Mouse (Mus musculus) thymus, postnatal 36 days (tissue): ENCODE measurements around the gene Tspan14.

Experiments
- DNase-seq, 2 experiments: peaks; one replicate each; pipeline ENCODE4 v3.0.0; 2022; ENCODE audit warnings: mixed read lengths in 2 of 2

The Tspan14 gene

DNA sequence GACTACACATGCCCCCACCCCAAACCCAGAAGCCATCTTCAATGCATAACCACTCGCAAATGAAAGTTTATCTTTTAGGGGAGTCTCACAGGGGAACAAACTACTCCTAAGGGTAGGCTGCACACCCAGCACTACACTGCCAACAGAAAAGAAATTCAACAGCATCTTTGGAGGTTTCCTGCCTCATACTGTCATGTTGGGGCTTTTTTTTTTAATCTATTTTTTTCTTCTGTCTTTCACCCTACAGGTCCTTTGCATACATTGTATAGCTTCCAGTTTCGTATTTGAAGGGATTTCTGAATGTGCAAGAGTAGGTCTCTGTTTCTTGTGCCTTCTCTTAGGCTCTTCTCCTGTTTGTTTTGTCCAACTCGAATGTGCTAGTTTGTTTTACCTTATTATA lies 14.3 kb downstream of the Tspan14 start:
- no peak for DNase-seq

DNA sequence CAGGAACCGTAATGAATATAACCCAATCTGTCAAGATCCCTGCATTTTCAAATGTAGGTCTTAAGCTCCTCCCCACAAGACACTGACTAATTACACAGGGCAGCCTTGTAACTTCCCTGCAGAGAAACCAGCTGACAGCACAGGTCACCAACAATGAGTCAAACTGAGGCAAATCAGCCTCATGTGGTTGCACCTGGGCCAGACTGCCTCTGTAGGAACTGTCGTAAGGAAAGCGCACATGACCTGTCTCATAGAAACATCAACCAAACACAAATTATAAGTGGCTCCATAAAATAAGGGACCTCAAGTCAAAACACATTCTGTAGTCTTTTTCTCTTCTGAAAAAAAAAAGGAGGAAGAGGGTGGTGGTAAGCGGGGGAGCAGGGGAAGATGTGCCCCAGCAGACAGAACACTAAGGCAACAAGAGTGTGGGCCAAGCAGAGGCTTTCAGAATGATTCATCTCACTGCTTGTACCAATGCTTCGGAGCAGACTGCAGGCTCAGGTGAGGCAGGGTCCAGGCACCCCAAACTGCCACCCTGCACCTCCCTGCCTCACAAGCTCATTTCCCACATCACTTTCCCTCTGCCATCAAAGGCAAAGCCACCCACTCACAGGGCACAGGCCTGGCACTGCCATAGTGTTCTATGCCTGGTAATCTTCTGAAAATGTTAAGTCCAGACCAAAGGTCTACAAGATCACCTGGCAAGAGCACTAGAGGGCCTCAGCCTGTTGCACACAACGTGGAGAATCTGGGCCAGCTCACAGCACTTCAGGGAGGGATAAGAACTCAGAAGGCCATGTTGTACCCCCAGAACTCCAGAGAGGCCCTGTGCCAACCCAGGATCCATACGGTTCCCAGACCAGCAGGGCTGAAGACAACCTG lies 16.6 kb downstream of the Tspan14 start:
- DNase-seq, result no peak

DNA sequence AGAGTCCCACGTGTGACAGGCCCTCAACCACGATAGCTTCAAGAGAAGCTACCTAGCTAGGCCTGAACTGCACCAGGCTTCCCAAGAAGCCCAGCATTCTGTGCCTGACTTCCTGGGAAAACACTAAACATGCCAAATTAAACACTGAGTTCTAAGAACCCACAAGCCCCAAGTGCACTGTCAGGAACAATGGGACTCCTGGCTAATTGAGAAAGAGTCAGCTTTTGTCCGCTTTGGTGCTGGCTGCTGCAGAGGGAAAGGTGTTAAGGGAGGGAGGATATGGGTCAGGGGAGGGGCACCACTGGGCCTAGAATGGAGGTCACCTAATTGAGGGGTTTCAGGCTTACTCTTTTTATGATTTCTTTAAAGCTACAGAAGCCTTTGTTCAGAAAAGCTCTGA lies 17.6 kb downstream of the Tspan14 start:
- DNase-seq, result no peak

DNA sequence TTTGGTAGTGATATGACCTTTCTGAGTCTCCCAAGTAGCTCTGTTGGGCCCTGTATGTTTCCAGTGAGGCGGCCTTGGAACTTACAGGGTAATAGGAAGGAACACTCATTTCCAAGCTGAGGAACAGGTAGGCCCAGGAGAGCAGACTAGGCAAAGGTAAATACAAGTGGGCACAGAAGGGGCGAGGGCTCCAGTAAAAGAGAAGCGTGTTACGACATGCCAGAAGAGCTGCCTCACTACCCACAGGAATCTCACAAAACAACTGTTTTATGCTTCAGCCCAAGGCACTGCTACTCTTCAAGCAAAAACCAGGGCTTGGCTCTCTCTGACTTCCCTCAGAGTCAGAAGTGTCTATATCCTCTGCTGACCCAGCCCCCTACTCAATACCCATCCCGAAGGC lies 18.1 kb downstream of the Tspan14 start:
- DNase-seq, result no peak

DNA sequence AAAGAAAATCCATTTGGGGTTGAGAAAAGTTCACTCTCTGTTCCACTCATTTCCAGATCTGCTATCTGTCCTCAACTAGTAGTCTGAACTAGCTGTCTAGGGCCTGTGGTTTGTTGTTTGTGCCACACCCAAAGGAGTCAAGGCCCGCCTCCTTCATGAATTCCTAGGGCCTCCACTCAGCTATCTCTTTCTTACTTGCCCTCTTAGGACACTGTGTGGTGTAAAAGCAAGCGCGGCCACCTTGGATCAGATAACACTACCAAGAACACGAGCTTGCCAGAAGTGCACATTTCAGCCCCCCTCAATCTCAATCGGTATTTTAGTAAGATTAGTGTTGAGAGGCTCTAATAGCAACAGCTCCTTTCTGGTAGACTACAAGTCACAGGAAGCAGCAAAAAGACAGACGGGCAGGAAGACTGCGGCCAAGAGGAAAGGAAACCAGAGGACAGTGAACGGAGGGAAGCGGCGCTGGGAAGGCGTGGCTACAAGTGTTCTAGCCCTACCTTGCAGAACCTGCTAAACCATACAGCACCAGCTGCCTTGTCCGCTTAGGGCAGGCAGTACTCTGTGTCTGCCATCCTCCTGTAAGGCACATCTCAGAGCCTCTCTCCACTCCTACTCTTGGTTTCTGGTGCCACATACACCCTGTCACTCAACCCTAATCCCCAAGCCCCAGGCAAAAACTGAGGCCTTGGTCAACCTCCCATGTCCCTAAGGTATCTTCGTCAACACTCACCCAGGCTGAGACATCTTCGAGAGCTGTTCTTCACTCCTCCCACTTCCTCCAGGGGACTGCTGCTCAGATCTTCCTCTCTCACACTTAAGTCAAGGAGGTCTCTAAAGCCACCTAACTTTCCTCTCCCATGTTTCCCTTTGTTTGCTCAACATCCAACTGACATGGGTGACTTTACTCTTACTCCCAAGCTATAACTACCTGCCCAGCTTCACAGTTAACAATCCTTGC lies 18.9 kb downstream of the Tspan14 start:
- DNase-seq, result peak; percentile 70 to 73

DNA sequence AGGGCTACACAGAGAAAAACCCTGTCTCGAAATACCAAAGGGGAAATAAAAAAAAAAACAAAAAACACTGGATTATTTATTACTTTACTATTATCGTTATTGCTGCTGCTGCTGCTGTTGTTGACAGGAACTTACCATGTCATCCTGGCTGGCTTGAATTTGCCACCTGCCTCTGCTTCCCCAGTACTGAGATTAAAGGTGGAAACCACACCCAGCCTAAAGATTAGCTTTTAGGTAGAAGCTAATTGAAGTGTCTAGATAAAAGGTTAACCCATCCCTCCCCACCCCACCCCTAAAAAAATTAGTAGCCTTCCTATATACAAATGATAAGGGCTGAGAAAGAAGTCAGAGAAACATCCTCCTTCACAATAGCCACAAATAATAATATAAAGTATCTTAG lies 22.8 kb downstream of the Tspan14 start:
- DNase-seq, result no peak

DNA sequence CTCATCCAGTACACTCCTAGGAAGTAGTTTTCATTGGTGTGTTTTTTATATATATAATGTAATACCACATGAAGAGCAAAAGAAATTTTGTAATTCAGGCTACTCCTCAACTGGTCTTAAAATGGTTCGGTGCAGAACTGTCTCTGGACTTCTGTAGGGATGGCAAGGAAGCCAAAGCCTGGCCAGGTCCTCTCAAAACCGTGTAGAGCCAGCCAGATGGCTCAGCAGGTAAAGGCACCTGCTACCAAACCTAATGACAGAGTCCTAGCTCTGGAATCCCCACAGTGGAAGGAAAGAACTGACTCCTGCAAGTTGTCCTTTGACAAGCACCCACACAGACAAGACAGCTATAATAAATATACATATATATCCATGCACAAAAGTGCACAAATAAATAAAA lies 24.2 kb downstream of the Tspan14 start:
- DNase-seq, result no peak

DNA sequence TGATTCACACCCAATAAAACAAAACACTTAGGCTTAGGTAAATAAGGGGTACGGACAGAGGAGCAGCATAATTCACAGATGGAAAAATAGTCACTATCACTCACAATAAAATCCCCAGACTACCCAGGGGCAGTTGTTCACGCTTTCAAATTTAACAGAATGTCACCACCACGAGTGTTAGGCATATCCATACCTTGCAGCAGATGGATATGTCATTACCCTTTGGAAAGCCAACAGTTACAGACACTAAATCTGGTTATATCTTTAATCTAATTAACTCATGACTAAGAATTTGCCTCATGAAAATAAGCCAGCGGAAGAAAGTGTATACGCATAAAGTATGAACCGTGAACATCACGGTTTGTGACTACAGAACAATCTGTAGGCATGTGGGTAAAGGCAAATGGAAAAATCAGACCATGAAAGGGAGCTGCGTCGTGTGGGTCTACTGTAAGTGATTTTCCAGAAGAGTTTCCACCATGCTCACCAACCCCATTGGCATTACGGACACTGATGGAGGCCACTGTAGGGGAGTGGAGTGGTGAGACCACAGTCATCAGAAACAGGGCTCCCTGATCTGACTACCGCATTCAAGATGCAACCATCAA lies 28.1 kb downstream of the Tspan14 start:
- DNase-seq, result no peak

DNA sequence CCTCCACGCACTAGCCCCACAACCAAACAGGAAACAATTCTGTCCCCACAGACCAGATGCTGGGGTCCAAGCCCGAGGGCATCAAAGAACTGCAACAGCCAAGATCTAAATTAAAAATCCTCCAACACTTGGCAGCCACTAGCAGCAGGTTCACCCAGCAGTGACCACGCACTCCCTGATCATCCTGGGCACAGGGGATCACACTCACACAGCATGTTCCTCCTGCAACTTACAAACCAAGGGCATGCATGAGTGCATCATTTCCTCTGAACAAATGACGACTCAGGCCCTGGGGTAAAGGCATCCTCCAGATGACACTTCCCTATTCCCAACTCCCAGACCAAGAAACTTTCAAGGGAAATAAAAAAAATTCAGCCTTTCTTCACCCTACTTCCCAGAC lies 29.6 kb downstream of the Tspan14 start:
- no peak for DNase-seq

DNA sequence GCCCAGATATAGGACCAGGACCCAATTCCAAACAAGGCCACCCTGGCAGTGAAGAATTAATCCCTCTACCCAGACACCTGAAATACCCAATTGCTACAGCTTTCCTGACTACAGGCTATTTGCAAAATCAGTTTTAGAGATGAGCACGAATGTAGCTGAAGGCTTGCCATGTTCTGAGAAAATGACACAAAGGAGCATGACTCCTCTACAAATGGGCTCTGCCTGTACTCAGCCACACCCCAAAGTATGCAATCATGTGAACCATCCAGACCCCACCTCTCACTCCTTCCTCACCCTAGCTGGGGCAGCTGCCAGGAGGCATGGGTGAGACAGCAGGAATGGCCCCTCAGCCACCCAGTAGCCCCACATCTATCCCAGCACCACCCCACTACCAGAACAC lies 31.1 kb downstream of the Tspan14 start:
- DNase-seq, result no peak

DNA sequence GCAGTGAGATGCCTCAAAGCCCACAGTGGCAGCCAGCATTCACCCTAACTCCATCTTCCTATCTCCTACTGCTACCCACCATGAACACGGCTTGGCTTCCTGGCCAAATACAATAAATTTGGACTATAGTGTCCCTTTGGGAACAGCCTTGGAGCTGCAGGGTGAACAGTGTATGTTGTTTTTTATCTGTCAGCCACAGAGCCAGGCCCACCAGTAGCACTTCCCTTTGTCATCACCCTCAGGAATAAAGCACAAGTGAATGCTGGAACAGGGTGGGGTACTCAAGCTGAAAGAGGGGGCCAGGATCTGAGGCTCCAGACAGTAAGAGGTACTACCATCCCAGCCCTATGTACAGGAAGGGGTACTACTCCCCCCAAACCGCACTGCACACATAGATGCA lies 31.6 kb downstream of the Tspan14 start:
- DNase-seq, result no peak

DNA sequence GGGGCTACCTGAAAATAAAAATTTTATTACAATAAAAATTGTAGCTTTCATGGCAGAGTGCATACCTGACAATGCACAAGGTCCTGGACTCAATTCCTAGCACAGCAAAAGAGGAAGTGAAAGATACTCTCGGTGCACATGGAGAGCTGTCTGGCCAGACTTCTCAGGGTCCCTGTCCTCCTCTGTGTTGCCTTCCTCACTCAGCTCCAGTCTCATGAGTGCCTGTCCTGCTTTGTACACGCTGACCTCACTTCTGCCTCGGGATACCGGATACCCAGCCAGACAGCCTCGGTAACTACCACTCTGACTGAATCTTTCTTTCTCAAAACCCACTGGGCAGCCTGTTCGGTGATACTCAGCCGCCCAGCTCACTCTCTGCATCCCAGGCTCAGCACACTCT lies 33.3 kb downstream of the Tspan14 start:
- DNase-seq, result no peak

DNA sequence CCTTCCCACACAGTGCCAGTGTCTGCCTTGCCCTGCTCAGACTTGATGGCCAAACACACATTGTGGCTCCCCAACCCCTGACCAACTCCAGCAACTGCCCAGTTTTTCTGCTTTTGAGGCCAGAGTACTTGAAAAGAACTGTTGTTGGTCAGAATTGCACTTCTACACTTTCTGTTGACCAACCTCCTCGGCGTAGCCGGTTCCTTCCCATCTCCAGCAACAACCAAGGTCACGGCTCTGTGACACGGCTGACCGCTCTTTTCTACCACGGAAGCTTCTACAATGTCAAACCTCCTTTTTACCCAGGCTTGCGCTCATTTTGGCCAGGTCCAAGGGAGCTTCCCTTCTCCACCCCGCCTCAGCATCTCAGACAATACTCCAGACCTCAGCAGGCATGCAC lies 34.4 kb downstream of the Tspan14 start:
- no peak for DNase-seq

DNA sequence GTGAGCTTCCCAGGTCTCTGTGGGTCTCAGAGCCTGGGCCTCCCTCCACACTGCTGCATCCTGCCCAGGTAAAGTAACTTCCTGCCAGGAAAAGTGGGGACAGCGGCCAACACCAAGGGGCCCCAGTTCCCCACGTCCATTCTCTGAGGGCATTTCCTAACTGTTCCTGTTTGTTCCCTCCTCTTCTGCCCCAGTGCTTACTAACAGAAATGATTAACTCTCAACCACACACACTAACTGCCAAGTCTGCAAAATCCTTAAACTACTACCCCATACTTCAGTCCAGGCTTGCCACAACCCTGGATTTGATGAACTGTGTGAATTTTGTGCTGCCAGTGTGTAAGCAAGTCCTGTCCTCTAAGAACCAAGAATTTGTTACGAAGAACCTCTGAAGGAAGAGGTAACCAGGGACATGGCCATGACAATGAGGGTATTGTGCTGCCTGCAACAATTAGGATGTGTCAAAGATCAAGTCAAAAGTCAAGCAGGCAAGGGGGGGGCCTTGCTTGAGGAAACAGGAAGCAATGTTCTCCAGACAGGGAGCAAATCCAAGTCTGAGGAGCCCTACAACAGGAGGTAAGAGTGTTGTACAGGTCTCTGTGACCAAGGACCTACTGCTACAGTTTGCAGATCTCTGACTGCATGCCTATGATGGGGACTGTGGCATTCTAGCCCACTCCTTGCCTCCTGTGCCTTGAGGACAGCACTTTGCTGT lies 35.3 kb downstream of the Tspan14 start:
- DNase-seq, result no peak

DNA sequence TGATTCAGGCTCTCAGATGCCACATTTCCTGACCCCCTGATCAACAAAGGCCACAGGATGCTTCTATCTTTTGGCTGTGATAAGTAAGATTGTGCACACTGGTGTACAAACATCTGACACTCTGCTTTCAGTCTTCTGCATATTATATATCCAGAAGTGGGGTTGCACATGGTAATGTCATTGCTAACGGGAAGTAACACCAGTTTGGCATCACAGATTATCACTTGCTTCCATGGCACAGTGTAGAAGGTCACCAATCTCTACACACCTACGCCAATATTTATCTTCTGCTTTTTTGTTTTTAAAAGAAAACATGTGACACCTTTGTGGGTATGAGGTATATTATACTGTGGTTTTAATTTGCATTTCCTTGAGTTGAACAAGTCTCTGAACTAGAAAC lies 36.7 kb downstream of the Tspan14 start:
- no peak for DNase-seq

DNA sequence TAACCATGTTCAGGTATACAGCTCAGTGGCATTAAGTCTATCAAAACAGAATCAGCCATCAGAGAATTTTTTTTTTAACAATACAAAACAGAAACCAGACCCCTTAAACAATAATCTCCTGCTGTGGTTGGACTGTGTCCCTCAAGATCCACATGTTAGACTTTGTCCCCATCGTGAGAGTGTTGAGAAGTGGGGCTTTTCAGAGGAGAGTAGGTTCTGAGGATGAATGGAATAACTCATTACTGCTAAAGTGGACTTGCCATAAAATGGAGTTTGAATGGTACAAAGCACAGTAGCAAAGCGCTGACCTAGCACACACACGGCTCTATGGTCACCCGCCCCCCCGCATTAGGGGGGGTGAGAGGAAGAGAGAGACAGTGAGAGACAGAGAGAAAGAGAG lies 37.7 kb downstream of the Tspan14 start:
- no peak for DNase-seq

DNA sequence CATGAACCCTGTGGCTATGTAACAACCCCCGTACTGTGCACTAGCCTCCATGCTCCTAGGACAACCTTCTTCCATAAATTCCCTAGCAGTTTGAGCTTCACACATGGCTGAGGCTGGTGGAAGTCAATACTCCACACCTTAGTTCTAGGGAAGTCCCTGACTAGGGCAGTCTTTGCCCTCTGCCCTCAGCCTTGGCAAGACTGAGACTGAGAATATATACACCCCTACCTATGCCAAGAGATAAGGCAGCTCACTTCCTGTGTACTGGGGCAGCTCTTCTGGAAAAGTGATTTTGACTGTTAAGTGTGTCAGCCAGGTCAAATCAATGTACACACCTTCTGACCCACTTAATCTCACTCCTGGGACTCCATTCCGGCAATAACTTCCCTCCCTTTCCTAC lies 39.6 kb downstream of the Tspan14 start:
- peak in 1 of 2 experiments; percentile 40 for DNase-seq

DNA sequence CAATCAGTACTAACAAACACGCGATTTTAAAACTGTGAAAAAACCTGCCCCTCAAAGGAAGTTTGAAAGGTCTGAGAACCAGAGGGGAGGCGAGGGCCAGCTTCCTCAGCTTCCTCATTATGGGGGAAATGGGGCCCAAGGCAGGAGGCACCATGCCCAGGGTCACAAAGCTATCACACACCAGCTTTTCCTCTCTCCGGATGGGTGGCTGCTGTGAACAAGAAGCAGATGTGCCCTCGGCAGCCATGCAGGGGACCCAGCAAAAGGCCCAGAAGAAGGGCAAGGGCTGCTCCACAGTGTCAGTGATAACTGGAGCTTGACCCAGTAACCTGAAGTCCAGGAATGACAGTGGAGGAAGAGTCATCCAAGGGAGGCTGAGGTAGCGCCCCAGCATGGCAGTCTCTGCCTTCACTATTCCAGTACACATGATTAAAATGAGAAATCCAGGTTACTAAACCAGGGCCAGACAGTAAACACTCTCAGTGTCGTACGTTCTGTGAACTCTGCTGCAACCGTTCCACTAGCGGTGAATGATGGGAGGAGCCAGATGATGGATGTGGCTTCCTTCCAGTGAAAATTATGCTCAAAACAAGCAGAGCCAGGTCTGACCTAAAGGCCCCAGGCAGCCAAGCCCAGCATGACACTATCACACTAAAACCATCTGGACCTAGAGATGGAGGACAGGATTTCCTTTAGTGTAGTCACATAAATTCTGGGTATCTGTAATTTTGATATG lies 42.1 kb downstream of the Tspan14 start:
- DNase-seq, result peak in 1 of 2 experiments; percentile 25

DNA sequence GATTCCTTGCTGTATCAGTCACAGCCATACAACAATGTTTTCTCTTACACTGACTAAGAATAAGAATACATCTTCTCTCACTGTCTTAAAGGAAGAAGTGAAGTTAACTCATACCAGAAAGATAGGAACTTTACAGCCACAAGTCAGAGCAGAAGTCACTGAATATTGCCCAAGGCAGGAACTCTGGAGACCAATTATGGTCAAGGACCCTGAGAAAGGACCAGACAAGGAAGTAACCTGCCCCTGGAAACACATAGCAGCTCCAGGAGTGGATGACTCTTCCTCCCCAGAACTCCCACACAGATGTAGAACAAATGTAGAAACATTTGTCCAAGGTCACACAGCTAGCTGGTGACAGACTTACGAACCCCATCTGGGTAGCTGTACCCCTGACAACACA lies 45.4 kb downstream of the Tspan14 start:
- DNase-seq, result no peak

DNA sequence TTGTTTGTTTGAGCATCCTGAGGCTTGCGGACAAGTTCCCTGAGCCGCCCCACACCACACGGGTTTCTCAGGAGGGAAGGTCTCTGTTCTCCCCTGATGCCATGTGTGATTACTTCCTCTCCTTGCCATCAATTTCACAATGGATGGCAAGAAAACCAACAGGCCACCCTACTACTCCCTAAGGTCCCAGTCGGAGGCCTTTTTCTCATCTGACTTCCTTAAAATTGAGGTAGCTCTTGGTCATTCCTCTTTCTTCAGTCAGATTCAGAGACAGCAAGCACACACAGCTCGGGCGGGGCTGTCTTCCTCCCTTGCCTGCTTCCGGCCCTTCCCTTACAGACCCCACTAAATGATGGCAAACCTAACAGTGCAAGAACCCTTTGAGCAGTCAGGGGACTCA lies 47.1 kb downstream of the Tspan14 start:
- DNase-seq, result no peak

DNA sequence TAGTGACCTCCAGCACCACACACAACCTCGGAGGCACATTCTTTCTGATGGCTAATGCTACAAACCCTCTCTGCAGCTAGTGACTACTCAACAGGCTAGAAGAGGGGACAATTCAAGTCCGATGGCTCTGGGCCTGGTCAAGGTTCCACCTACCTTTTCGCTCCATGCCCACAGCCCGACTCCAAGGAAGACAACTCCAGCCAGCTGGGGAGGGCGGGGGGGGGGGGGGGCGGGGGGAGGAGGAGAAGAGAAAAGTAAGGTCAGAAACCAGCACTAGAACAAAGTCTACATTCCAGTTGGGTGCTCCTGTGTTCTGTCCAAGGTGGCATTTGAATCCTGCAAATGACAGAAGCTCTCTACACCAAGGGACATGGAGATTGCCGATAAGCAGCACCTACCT lies 48.1 kb downstream of the Tspan14 start:
- DNase-seq, result no peak

DNA sequence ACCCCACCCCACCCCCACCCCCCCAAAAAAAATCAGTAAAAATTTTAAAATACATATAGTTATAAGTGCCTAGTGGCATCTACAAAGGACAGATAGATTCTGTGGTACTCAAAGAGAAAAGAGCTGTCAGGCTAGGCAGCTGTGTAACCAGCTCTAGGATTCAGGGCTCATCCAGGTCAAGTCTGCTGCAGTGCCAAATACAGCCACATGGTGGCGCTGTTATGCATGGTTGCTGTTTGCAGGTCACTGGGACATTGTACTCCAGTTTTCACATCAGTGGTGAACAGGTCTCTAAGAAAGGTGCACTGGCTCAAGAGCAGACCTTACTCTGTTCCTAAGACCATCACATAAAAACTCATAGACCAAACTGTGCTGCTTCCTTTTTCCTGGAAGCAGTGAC lies 49.0 kb downstream of the Tspan14 start:
- DNase-seq, result peak; percentile 83 to 90
